Comparison of ENCODE assay signal across 26 mouse cellular contexts in the genomic region with DNA sequence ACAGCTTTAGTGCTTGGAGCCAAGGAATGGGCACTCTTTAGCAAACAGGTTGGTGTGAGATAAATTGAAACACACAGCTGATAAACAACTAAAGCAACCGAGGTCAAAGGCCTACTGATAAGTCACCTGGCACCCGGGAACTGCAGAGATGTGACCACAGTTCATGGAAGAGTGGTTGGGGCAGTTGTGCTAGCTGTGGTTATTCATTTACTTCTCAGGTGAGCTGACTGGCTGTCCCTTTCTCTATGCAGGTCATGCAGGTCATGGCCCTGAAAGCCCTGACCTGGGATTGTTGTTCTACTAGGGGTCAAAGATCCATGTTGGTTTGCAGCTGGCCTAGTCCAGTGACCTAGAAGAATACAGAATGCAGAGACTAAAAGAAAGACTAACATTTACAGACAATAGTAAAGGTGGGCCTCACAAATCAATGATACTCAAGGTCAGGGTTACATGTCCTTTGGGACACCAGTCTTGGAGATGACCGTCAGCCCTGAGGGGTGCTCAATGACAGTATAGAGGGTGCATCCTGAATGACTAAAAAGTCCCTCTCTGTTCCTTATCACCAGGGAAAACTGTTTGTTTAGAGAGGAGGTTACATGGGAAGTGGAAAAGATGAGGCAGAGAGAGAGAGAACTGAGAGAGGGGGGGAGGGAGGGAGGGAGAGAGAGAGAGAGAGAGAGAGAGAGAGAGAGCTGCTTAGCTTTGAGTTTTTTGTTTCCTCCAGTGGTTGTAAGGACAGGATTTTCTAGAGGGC. TPM values are rescaled to one million over a fixed set of nuclear protein-coding genes. Genes with fewer than 3 reads are reported as not detected.
DNase-seq lines count a peak whose midpoint lies in the region; ATAC-seq and TF ChIP-seq lines count a peak whose summit lies in the region.
"Had no signal": no experiment of that assay in that cellular context is flagged by ENCODE, and none has a peak within 500 bp of the region (broad histone marks: within the 10 kb centered on the region; RNA-seq: fewer than 3 reads in every experiment).

No protein-coding gene starts in this region.

- H3K4me1 ChIP-seq in kidney, adult 2 months (ENCODE audit: control insufficient read depth, insufficient read depth, low read length), result peaks cover 8% of the 10 kb centered on the region; the same call in 1 of the 2 replicates
- H3K4me1 ChIP-seq in kidney, embryonic 16.5 days (ENCODE audit: insufficient read depth, low read length), result no peaks in the 10 kb centered on the region
- no peaks in the 10 kb centered on the region; the same call in 1 of the 2 replicates for H3K4me1 ChIP-seq in liver, embryonic 16.5 days (ENCODE audit: control insufficient read depth, low read depth, low read length)
- peaks cover 12% of the 10 kb centered on the region for H3K4me1 ChIP-seq in heart, embryonic 10.5 days
- H3K4me1 ChIP-seq: embryonic facial prominence, embryonic 15.5 days; hindbrain, embryonic 12.5 days; limb, embryonic 10.5 days; midbrain, embryonic 10.5 days had no signal

- TF ChIP-seq POLR2A in kidney, adult 2 months (IDR thresholded peaks at IDR 0.05; ENCODE audit: low read depth, low read length), result no peak

- H3K4me3 ChIP-seq in kidney, adult 2 months (ENCODE audit: insufficient read depth, low read depth, low read length), result no peak overlapping the region
- H3K4me3 ChIP-seq in kidney, embryonic 16.5 days (ENCODE audit: low read length), result no peak overlapping the region
- H3K4me3 ChIP-seq in liver, embryonic 16.5 days (ENCODE audit: low read depth, low read length), result no peak overlapping the region
- H3K4me3 ChIP-seq in heart, embryonic 10.5 days, result no peak overlapping the region
- H3K4me3 ChIP-seq: embryonic facial prominence, embryonic 15.5 days; hindbrain, embryonic 12.5 days; limb, embryonic 10.5 days; midbrain, embryonic 10.5 days had no signal

- no peak overlapping the region for H3K9ac ChIP-seq in kidney, embryonic 16.5 days (replicated peaks; ENCODE audit: low read length)
- H3K9ac ChIP-seq in liver, embryonic 16.5 days (ENCODE audit: low read depth, low read length), result no peak overlapping the region
- H3K9ac ChIP-seq: embryonic facial prominence, embryonic 15.5 days; hindbrain, embryonic 12.5 days; lung, embryonic 14.5 days had no signal

- intact Hi-C loops in left cerebral cortex, postnatal 14 days (cut with DNase I), result no loop called here

- DNase-seq in kidney, adult 2 months, result peak; percentile 74
- peak; percentile 42 for DNase-seq in liver
- DNase-seq in yolk sac, embryonic 10.5 days (ENCODE audit: low spot score), result peak; percentile 89
- no peak for DNase-seq in heart, embryonic 10.5 days (ENCODE audit: low spot score)
- no peak for DNase-seq in left cerebral cortex, postnatal 14 days (ENCODE audit: low spot score in 2 of 2)
- no peak for DNase-seq in right cerebral cortex, postnatal 10 days (ENCODE audit: low spot score in 2 of 2)
- DNase-seq: adrenal gland, postnatal 36 days; cerebellum, adult 11-12 months; cerebellum, postnatal 25 days; gastrocnemius, postnatal 36 days; heart, postnatal 10 days; lung, embryonic 14.5 days; right cerebral cortex, adult 18-20 months; thymus, adult 2 months had no signal

- no peak overlapping the region for H3K27ac ChIP-seq in kidney, adult 2 months (ENCODE audit: insufficient read depth, low read depth, low read length)
- no peak overlapping the region for H3K27ac ChIP-seq in kidney, embryonic 16.5 days (ENCODE audit: low read length)
- H3K27ac ChIP-seq in liver, embryonic 16.5 days (ENCODE audit: low read length), result peak overlapping the region; percentile 79
- no peak overlapping the region for H3K27ac ChIP-seq in heart, embryonic 10.5 days
- H3K27ac ChIP-seq: embryonic facial prominence, embryonic 15.5 days; hindbrain, embryonic 12.5 days; limb, embryonic 10.5 days; macrophage; midbrain, embryonic 10.5 days had no signal

- H3K36me3 ChIP-seq in kidney, adult 2 months (ENCODE audit: control insufficient read depth, insufficient read depth, low read length), result no peaks in the 10 kb centered on the region
- H3K36me3 ChIP-seq in kidney, embryonic 16.5 days (ENCODE audit: insufficient read depth, low read length), result no peaks in the 10 kb centered on the region
- no peaks in the 10 kb centered on the region for H3K36me3 ChIP-seq in liver, embryonic 16.5 days (ENCODE audit: control insufficient read depth, insufficient read depth)
- no peaks in the 10 kb centered on the region for H3K36me3 ChIP-seq in heart, embryonic 10.5 days
- H3K36me3 ChIP-seq: embryonic facial prominence, embryonic 15.5 days; G1E; hindbrain, embryonic 12.5 days; limb, embryonic 10.5 days; midbrain, embryonic 10.5 days had no signal

- 45% methylated on average over 3 of the region's 3 CpGs for WGBS in kidney, adult 2 months
- WGBS in kidney, embryonic 16.5 days, result 68% methylated on average over 3 of the region's 3 CpGs
- 37% methylated on average over 3 of the region's 3 CpGs for WGBS in liver, embryonic 16.5 days (ENCODE audit: insufficient replicate concordance)
- WGBS in heart, embryonic 10.5 days, result 49% methylated on average over 3 of the region's 3 CpGs

- H3K4me2 ChIP-seq in kidney, embryonic 16.5 days (replicated peaks; ENCODE audit: low read depth, low read length), result no peak overlapping the region
- H3K4me2 ChIP-seq in liver, embryonic 16.5 days (ENCODE audit: low read depth, low read length), result no peak overlapping the region
- H3K4me2 ChIP-seq: embryonic facial prominence, embryonic 15.5 days; heart, embryonic 11.5 days; hindbrain, embryonic 12.5 days; lung, embryonic 14.5 days had no signal

- TF ChIP-seq CTCF in kidney, adult 2 months (conservative IDR thresholded peaks at IDR 0.05; ENCODE audit: insufficient read depth, insufficient read length, low read depth, low read length), result no peak

- no peak for ATAC-seq in kidney, embryonic 16.5 days (ENCODE audit: low FRiP score, low TSS enrichment)
- ATAC-seq in liver, embryonic 16.5 days (ENCODE audit: low read depth), result peak; percentile 95
- ATAC-seq: forebrain, embryonic 16.5 days had no signal

- H3K27me3 ChIP-seq in kidney, adult 2 months (replicated peaks; ENCODE audit: control insufficient read depth, insufficient read depth, low read length), result no peaks in the 10 kb centered on the region
- no peaks in the 10 kb centered on the region for H3K27me3 ChIP-seq in kidney, embryonic 16.5 days (ENCODE audit: insufficient read depth, low read length)
- no peaks in the 10 kb centered on the region for H3K27me3 ChIP-seq in liver, embryonic 16.5 days (ENCODE audit: control insufficient read depth, insufficient read depth, low read depth, low read length)
- H3K27me3 ChIP-seq in heart, embryonic 10.5 days (ENCODE audit: insufficient read depth, poor library complexity, severe bottlenecking), result no peaks in the 10 kb centered on the region
- H3K27me3 ChIP-seq: embryonic facial prominence, embryonic 15.5 days; hindbrain, embryonic 12.5 days had no signal

- H3K9me3 ChIP-seq in kidney, embryonic 16.5 days (ENCODE audit: low read length), result no peaks in the 10 kb centered on the region
- no peaks in the 10 kb centered on the region for H3K9me3 ChIP-seq in liver, embryonic 16.5 days (replicated peaks; ENCODE audit: control insufficient read depth, low read length)
- no peaks in the 10 kb centered on the region for H3K9me3 ChIP-seq in heart, embryonic 10.5 days
- H3K9me3 ChIP-seq: embryonic facial prominence, embryonic 15.5 days; G1E; hindbrain, embryonic 12.5 days; limb, embryonic 10.5 days; midbrain, embryonic 10.5 days had no signal

RNA-seq across cellular contexts. Expression of a gene that starts 6.0 kb away (rescaled TPM):
- 0.15 and 0.20 TPM in 2 replicates for polyA plus RNA-seq in kidney, adult 2 months (2012; rRNA removed)
- not detected in 2 replicates for polyA plus RNA-seq in kidney, embryonic 16.5 days (2015; fragmentation: Nextera tagmentation; extraction: Ambion mirVana)
- polyA plus RNA-seq in liver, embryonic 16.5 days (2015; fragmentation: Nextera tagmentation; extraction: Ambion mirVana), result 0.14 and 0.22 TPM in 2 replicates
- polyA plus RNA-seq in heart, embryonic 10.5 days (2016; fragmentation: Nextera tagmentation; extraction: Ambion mirVana), result not detected in 2 replicates
- not detected for total RNA-seq in left cerebral cortex, postnatal 14 days (2021)
- total RNA-seq: gastrocnemius, postnatal 36 days had no signal
- polyA plus RNA-seq: forebrain, embryonic 16.5 days; G1E; heart, embryonic 11.5 days; hindbrain, embryonic 12.5 days; limb, embryonic 10.5 days; lung, embryonic 14.5 days; midbrain, embryonic 10.5 days; neural tube, embryonic 11.5 days had no signal

RNA-seq across cellular contexts. Expression of a gene that starts 43.9 kb away (rescaled TPM):
- not detected in 2 replicates for polyA plus RNA-seq in kidney, adult 2 months (2012; rRNA removed)
- polyA plus RNA-seq in kidney, embryonic 16.5 days (2015; fragmentation: Nextera tagmentation; extraction: Ambion mirVana), result 0.06 TPM in 1 of 2 replicates, not detected in the other
- polyA plus RNA-seq in liver, embryonic 16.5 days (2015; fragmentation: Nextera tagmentation; extraction: Ambion mirVana), result 18.7 and 20.9 TPM in 2 replicates
- polyA plus RNA-seq in heart, embryonic 10.5 days (2016; fragmentation: Nextera tagmentation; extraction: Ambion mirVana), result 0.02 and 0.13 TPM in 2 replicates
- not detected for total RNA-seq in left cerebral cortex, postnatal 14 days (2021)
- total RNA-seq: gastrocnemius, postnatal 36 days; heart, postnatal 10 days; left cerebral cortex, adult 18-20 months had no signal
- polyA plus RNA-seq: G1E; heart, embryonic 11.5 days; hindbrain, embryonic 12.5 days; limb, embryonic 10.5 days; lung, embryonic 14.5 days; macrophage; midbrain, embryonic 10.5 days; neural tube, embryonic 11.5 days had no signal

Comparison
In these comparisons a context has a peak if more than half of its experiments do, and no peak if none do; other contexts are left out.
1. DNase-seq: peak in kidney, adult 2 months (single experiment), liver (single experiment) and yolk sac, embryonic 10.5 days (single experiment); none in heart, embryonic 10.5 days (single experiment), left cerebral cortex, postnatal 14 days (0 of 2) and right cerebral cortex, postnatal 10 days (0 of 2).
2. RNA of a gene that starts 43.9 kb away (polyA plus RNA-seq): 18.7 to 20.9 TPM in liver, embryonic 16.5 days; 0.02 to 0.13 TPM in heart, embryonic 10.5 days, 0.06 TPM in kidney, embryonic 16.5 days and not detected in kidney, adult 2 months; every median in the first group is over 10 times any median in the second.